Mouse (Mus musculus): ENCODE data around the gene Cyp2s1.

- TF ChIP-seq CTCF (IDR thresholded peaks at IDR 0.05; ENCODE audit: low read depth) = no peak
- TF ChIP-seq EP300 (IDR thresholded peaks at IDR 0.05; ENCODE audit: low read depth) = no peak
Observed at GRCm38 (mm10) chr7:25862365-25862764, 45.7 kb upstream of the Cyp2s1 start.
